Mouse (Mus musculus): Measurements from ENCODE around the gene Snx21. TPM values are rescaled to one million over a fixed set of nuclear protein-coding genes. Genes with fewer than 3 reads are reported as not detected.

Snx21 gene
- 1 to 10 TPM in 1 of 2 experiments, under 1 TPM in 1; 0.50 to 1.5 TPM for total RNA-seq (2023)

GRCm38 (mm10) chr2:164785481-164786387, at the start of gene Snx21:
TSS of gene Snx21 (plus strand) at chr2:164785823.

GRCm38 (mm10) chr2:164745843-164746479, 39.7 kb upstream of the Snx21 start, which contains the start of the genes Wfdc3 and Dnttip1:
TSS of gene Wfdc3 (minus strand) at chr2:164745931.
TSS of gene Dnttip1 (plus strand) at chr2:164745983.

GRCm38 (mm10) chr2:164769258-164770037, 16.2 kb upstream of the Snx21 start, which contains the start of gene Ube2c:
TSS of gene Ube2c (plus strand) at chr2:164769898.

GRCm38 (mm10) chr2:164779481-164780086, 6.0 kb upstream of the Snx21 start, which contains the start of gene Tnnc2:
TSS of gene Tnnc2 (minus strand) at chr2:164779967.

GRCm38 (mm10) chr2:164804533-164805331, 19.1 kb downstream of the Snx21 start, which contains the start of the genes Acot8 and Zswim3:
TSS of gene Acot8 (minus strand) at chr2:164804882.
TSS of gene Zswim3 (plus strand) at chr2:164805098.

GRCm38 (mm10) chr2:164822636-164823165, 37.1 kb downstream of the Snx21 start, which contains the start of gene Zswim1:
TSS of gene Zswim1 (plus strand) at chr2:164822686.

GRCm38 (mm10) chr2:164828437-164828836, 42.8 kb downstream of the Snx21 start, which contains the start of gene Spata25:
TSS of gene Spata25 (minus strand) at chr2:164828537.

GRCm38 (mm10) chr2:164832748-164833301, 47.2 kb downstream of the Snx21 start, which contains the start of gene Ctsa:
TSS of gene Ctsa (plus strand) at chr2:164832873.

GRCm38 (mm10) chr2:164833314-164833959, 47.8 kb downstream of the Snx21 start, which contains the start of gene Neurl2:
TSS of gene Neurl2 (minus strand) at chr2:164833456.

Other genes with a start within 250 kb of the Snx21 start
- gene Wfdc2, start 223.4 kb upstream of the Snx21 start, total RNA-seq (2023): not detected
- gene Spint3, start 212.4 kb upstream of the Snx21 start, total RNA-seq (2023): not detected
- not detected for gene Wfdc6a, start 200.4 kb upstream of the Snx21 start, total RNA-seq (2023)
- gene Eppin, start 192.2 kb upstream of the Snx21 start, total RNA-seq (2023): not detected
- gene Wfdc6b, start 172.3 kb upstream of the Snx21 start, total RNA-seq (2023): not detected
- not detected for gene Wfdc8, start 172.2 kb upstream of the Snx21 start, total RNA-seq (2023)
- not detected for gene Wfdc16, start 147.0 kb upstream of the Snx21 start, total RNA-seq (2023)
- gene Wfdc10, start 129.8 kb upstream of the Snx21 start, total RNA-seq (2023): not detected
- gene Wfdc9, start 129.2 kb upstream of the Snx21 start, total RNA-seq (2023): not detected
- gene Wfdc11, start 111.7 kb upstream of the Snx21 start, total RNA-seq (2023): not detected
- not detected for gene Wfdc13, start 100.7 kb upstream of the Snx21 start, total RNA-seq (2023)
- not detected for gene Spint4, start 87.3 kb upstream of the Snx21 start, total RNA-seq (2023)
- not detected for gene Spint5, start 70.5 kb upstream of the Snx21 start, total RNA-seq (2023)
- gene Wfdc3, start 39.9 kb upstream of the Snx21 start, total RNA-seq (2023): not detected
- 10 to 100 TPM; 46.5 to 47.0 TPM for gene Dnttip1, start 39.8 kb upstream of the Snx21 start, total RNA-seq (2023)
- 1 to 10 TPM; 2.4 to 2.7 TPM for gene Ube2c, start 15.9 kb upstream of the Snx21 start, total RNA-seq (2023)
- gene Tnnc2, start 5.9 kb upstream of the Snx21 start, total RNA-seq (2023): not detected
- gene Acot8, start 19.1 kb downstream of the Snx21 start, total RNA-seq (2023): 10 to 100 TPM; 57.1 to 64.3 TPM
- gene Zswim3, start 19.3 kb downstream of the Snx21 start, total RNA-seq (2023): 1 to 10 TPM; 3.7 to 6.0 TPM
- gene Zswim1, start 36.9 kb downstream of the Snx21 start, total RNA-seq (2023): 10 to 100 TPM in 1 of 2 experiments, 1 to 10 TPM in 1; 7.7 to 12.2 TPM
- 1 to 10 TPM in 1 of 2 experiments, not detected in 1; 1.9 TPM for gene Spata25, start 42.7 kb downstream of the Snx21 start, total RNA-seq (2023)
- gene Ctsa, start 47.0 kb downstream of the Snx21 start, total RNA-seq (2023): 100 to 1,000 TPM; 217 to 222 TPM
- gene Neurl2, start 47.6 kb downstream of the Snx21 start, total RNA-seq (2023): 1 to 10 TPM; 7.0 to 7.9 TPM
- 1 to 10 TPM; 8.2 to 10.0 TPM for gene Pltp, start 71.9 kb downstream of the Snx21 start, total RNA-seq (2023)
- gene Pcif1, start 93.5 kb downstream of the Snx21 start, total RNA-seq (2023): 100 to 1,000 TPM in 1 of 2 experiments, 10 to 100 TPM in 1; 93.2 to 104 TPM
- gene Zfp335, start 125.9 kb downstream of the Snx21 start, total RNA-seq (2023): 10 to 100 TPM; 60.9 to 65.7 TPM
- gene Mmp9, start 155.0 kb downstream of the Snx21 start, total RNA-seq (2023): 1 to 10 TPM in 1 of 2 experiments, not detected in 1; 1.1 TPM
- gene Slc12a5, start 175.0 kb downstream of the Snx21 start, total RNA-seq (2023): 1 to 10 TPM; 2.1 to 3.4 TPM
- 10 to 100 TPM; 53.3 to 58.1 TPM for gene Ncoa5, start 249.0 kb downstream of the Snx21 start, total RNA-seq (2023)